Mouse (Mus musculus): ENCODE measurements around the gene Adam1a. TPM values are rescaled to one million over a fixed set of nuclear protein-coding genes. Genes with fewer than 3 reads are reported as not detected.

Gene Adam1a
- polyA plus RNA-seq (2015; fragmentation: Nextera tagmentation; extraction: Ambion mirVana) = 2.4 and 4.1 TPM in 2 replicates

DNA sequence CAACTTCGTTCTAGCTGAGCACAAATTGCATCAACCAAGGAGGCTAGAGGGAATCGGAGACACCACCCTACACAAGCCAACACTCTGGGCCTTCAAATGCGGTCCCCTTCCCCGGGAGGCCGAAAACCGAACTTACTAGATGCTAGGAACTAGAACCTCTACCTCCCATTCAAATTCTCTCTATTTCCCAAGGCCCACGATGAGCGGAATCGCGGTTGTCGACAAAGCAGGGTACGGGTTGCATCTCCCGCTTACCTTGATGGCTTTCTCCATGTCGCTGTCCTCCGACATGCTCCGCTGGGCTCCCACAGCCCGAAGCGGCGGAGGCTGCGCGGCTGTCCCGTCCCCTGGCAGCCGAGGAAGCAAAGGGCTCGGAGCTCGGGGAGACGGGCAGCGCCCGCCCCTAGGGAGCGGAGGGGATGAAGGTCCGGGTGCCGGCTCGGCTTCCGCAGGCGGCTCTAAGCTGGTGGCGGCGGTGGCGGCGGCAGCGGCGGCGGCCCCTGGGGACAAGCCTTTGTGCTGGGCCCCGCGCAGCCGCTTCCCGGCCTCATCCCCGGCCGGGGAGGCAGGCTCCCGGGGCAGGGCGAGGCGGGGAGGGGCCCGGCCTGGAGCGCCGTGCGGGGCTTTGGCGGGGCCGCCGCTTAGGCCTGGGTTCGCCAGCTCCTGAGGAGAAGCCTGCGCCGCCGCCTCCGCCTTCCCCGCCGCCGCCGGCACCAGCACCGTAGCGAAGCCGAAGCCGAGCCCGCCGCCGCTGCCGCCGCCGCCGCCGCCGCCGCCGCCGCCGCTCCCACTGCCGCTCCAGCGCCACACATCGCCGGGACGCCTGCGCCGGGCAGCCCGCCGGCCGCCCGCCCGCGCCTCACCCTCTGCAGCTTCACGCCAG lies at the start of gene Adam1a, which contains the start of gene Gm42878:
Gene Adam1a, minus strand, starts transcription at position 573 of the 883 bp plus-strand sequence.
Gene Gm42878, minus strand, starts transcription at position 573 of the 883 bp plus-strand sequence.
- ATAC-seq (ENCODE audit: low read depth) = peak; percentile 62
- WGBS = under 1% methylated on average over 58 of the region's 97 CpGs
- peaks cover 36% of the 10 kb centered on the region for H3K4me1 ChIP-seq (replicated peaks)

DNA sequence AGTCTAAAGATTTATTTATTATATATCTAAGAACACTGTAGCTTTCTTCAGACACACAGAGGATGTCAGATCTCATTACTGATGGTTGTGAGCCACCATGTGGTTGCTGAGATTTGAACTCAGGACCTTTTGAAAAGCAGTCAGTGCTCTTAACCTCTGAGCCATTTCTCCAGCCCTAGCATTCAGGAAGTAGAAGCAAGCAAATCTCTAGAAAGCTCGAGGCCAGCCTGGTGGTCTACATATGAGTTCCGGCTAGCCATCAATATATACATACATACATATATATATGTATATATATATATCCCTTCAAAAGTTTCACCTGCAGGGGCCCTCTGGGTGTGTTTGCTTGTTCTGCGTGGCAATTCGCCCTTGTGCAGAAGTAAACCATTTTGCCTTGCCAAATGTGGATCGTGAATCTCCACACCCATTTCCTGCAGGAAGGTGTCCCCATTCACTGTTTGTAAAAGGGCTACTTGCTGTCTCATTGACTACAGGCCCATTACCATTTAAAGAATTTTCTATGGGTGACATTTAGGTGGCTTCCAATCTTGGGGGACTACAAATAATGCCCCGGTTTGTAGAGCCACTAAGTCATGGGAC lies 49.5 kb upstream of the Adam1a start:
- H3K9me3 ChIP-seq = no peaks in the 10 kb centered on the region
- peak overlapping the region; percentile 97 for H3K4me2 ChIP-seq
- peak overlapping the region; percentile 85 for H3K27ac ChIP-seq (replicated peaks)
- 0 out of 2 replicates have a peak, but pooled peaks cover 4% of the 10 kb centered on the region for H3K27me3 ChIP-seq
- ATAC-seq (ENCODE audit: low read depth) = no peak
- H3K4me3 ChIP-seq = no peak overlapping the region
- peaks cover 32% of the 10 kb centered on the region for H3K4me1 ChIP-seq (replicated peaks)
- 83% methylated on average over 6 of the region's 6 CpGs for WGBS
- H3K36me3 ChIP-seq = no peaks in the 10 kb centered on the region
- no peak overlapping the region for H3K9ac ChIP-seq

More for the DNA sequence above, at the start of gene Adam1a, which contains the start of gene Gm42878:
- peak within 1 kb of the TSS; percentile 97 for H3K27ac ChIP-seq (replicated peaks)
- H3K27me3 ChIP-seq = no peaks in the 10 kb centered on the region
- H3K36me3 ChIP-seq = no peaks in the 10 kb centered on the region
- H3K9me3 ChIP-seq = no peaks in the 10 kb centered on the region
- H3K9ac ChIP-seq = peak within 1 kb of the TSS; percentile 93
- H3K4me2 ChIP-seq = peak within 1 kb of the TSS; percentile 79
- peak within 1 kb of the TSS; percentile 83 for H3K4me3 ChIP-seq

DNA sequence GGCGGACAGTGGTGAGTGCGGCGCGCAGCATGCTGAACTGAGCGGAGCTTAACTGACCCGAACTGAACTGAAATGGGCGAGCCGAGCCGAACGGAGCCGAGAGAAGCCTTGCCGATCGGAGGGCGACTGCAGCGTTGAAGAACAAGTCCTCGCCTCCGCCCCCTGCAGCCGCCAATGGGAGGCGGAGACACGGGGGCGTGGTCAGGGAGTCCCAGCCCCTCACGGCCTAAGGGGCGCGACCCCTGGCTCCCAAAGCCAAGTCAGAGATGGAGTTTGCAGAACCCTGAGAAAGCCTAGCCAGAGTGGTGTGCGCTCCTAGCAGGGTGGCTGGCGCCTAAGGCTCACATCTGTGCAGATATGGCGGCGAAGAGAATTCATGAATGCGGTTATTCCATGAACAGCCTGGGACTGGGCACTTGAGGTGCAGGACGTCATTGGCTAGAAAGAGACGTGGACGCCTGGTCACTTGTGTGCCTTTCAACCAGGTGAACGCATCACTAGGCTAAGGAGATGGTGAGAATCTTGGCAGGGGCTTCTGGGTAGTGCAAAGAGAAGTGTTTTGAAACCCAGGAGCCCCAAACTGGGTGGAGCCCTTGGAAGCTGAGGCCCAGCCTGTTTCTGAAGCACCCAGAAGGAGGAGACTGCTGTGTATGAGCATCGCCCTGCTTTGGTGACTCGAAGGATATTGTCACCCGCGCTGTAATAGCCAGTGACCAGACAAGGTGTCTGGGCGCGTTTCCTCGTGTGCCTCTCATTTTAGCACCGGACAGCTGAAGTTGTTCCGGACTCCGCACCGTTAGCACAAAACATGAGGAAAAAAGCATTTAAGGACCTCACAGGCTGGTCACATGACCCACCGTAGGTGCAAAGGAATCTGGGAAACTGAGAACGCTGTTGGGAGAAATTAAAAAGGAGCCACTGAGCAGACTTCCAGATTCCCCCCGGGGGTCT lies 48.4 kb upstream of the Adam1a start, which contains the start of gene Aldh2:
Gene Aldh2, minus strand, starts transcription at position 374 of the 951 bp plus-strand sequence.
- peak within 1 kb of the TSS; percentile 97 for H3K4me2 ChIP-seq
- WGBS = 3% methylated on average over 47 of the region's 47 CpGs
- ATAC-seq (ENCODE audit: low read depth) = peak; percentile 89
- H3K4me3 ChIP-seq = peak within 1 kb of the TSS; percentile 69
- no peaks in the 10 kb centered on the region for H3K36me3 ChIP-seq
- H3K4me1 ChIP-seq (replicated peaks) = peaks cover 32% of the 10 kb centered on the region
- no peaks in the 10 kb centered on the region for H3K9me3 ChIP-seq
- H3K9ac ChIP-seq = peak within 1 kb of the TSS; percentile 84
- H3K27me3 ChIP-seq = 0 out of 2 replicates have a peak, but pooled peaks cover 4% of the 10 kb centered on the region
- peak within 1 kb of the TSS; percentile 85 for H3K27ac ChIP-seq (replicated peaks)

DNA sequence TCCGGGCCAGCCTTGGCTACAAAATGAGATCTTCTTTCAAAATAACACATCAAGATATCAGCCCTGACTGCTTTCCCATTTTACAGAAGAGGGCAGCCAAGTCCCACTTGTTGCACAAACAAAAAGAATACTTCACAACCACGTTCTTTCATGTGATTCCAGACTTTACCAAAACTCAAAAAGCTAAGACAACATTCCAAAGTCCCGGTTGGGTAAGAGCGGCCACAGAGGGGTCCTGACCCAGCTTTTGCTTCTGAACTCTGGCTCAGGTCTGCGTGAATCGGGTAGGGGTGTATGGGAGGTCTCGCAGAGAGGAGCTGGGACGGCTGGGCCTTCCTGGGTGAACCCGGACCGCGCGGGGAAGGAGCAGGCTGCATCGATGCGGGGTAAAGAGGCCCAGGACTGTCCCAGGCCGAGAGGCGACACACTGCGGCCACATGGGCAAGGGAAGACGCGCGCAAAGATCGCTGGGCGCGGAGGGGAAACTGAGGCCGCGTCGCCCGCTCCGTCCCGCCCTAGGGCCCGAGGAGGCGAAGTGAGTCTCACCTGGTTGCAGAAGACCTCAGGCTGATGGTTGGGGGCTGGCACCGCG lies 47.6 kb upstream of the Adam1a start:
- peak overlapping the region; percentile 69 for H3K4me3 ChIP-seq
- H3K27ac ChIP-seq (replicated peaks) = no peak overlapping the region; the same call in 1 of the 2 replicates
- 4% methylated on average over 33 of the region's 33 CpGs for WGBS
- peaks cover 32% of the 10 kb centered on the region for H3K4me1 ChIP-seq (replicated peaks)
- H3K27me3 ChIP-seq = 0 out of 2 replicates have a peak, but pooled peaks cover 4% of the 10 kb centered on the region
- peak overlapping the region; percentile 97 for H3K4me2 ChIP-seq
- H3K9ac ChIP-seq = peak overlapping the region; percentile 84
- H3K36me3 ChIP-seq = no peaks in the 10 kb centered on the region
- peak; percentile 71; the same call in 1 of the 2 replicates for ATAC-seq (ENCODE audit: low read depth)
- H3K9me3 ChIP-seq = no peaks in the 10 kb centered on the region

DNA sequence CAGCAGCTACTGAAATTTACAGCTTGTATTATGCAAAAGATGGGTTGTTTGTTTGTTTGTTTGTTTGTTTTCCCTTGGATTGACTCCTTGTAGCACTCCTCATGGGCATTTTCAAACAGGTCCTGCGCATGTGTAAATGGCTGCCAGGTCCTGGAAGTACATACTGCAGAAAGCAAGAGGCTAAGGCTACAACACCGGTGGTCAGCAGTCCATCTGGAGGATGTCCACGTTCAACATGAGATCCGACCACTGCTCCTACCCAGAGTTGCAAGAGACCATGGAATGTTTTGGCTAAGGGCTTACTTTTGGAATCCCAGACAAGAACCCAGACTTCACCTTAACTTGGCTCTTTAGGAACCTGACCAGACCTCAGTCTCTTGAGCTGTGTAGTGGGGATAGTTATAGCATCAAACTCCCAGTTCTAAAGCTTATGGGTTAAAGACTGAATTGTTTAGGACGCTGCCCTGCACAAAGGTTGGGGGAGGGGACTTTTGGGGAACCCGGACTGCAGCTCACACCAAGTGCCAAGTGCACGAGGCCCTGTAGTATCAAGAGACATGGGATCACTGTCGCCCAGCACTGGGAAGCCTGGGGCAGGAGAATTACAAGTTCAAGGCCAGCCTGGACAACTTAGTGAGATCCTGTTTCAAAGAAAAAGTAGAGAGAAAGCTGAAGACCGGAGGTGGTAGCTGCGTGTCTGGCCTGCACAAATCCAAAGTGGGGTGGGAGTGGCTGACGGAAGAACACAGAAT lies 47.0 kb upstream of the Adam1a start:
- Histone ChIP-seq H3K4me3 (peak overlapping the region; percentile 69), H3K9ac (0 out of 2 replicates have a peak overlapping the region, but pooled peaks have one; percentile 84), H3K36me3 (no peaks in the 10 kb centered on the region)

DNA sequence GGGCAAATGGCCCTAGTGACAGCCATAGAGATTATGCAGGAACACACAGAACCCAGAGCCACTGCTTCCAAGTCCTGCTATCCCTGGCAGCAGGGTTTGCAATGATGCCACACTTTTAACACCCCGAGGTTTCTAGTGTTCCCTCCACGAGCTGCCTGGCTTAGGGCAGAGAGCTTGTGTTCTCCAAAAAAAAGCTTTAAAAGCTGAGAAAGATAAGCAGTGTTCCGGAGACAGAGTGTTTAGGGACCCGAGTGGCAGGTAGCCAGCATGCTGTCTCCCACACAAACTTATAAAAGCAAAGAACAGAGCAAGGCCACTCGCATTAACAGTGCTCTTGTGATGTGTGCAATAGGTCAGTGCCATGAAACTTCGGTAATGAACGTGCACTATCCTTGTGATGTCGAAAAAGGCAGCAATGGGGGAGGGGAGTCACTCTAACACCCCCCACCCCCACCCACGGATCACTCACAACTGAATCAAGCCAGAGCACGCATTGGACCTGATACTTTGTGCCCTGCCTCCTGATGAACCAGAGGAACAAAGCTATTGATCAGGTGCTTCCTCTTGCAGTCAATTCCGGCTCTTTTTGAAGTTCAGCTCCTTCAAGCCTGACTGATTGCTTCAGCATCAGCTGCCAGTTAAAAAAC lies 46.3 kb upstream of the Adam1a start:
- 0 out of 2 replicates have a peak, but pooled peaks cover 4% of the 10 kb centered on the region for H3K27me3 ChIP-seq
- no peaks in the 10 kb centered on the region for H3K36me3 ChIP-seq
- H3K27ac ChIP-seq (replicated peaks) = no peak overlapping the region
- peak overlapping the region; percentile 97 for H3K4me2 ChIP-seq
- WGBS = 84% methylated on average over 11 of the region's 11 CpGs
- ATAC-seq (ENCODE audit: low read depth) = no peak
- H3K4me1 ChIP-seq (replicated peaks) = peaks cover 32% of the 10 kb centered on the region
- H3K9me3 ChIP-seq = no peaks in the 10 kb centered on the region
- no peak overlapping the region for H3K9ac ChIP-seq
- H3K4me3 ChIP-seq = 0 out of 2 replicates have a peak overlapping the region, but pooled peaks have one; percentile 69

More for the DNA sequence above, 47.0 kb upstream of the Adam1a start:
- peak overlapping the region; percentile 97 for H3K4me2 ChIP-seq
- H3K4me1 ChIP-seq (replicated peaks) = peaks cover 32% of the 10 kb centered on the region
- H3K27ac ChIP-seq (replicated peaks) = no peak overlapping the region
- ATAC-seq (ENCODE audit: low read depth) = no peak
- no peaks in the 10 kb centered on the region for H3K9me3 ChIP-seq
- 65% methylated on average over 11 of the region's 11 CpGs for WGBS
- H3K27me3 ChIP-seq = 0 out of 2 replicates have a peak, but pooled peaks cover 4% of the 10 kb centered on the region

DNA sequence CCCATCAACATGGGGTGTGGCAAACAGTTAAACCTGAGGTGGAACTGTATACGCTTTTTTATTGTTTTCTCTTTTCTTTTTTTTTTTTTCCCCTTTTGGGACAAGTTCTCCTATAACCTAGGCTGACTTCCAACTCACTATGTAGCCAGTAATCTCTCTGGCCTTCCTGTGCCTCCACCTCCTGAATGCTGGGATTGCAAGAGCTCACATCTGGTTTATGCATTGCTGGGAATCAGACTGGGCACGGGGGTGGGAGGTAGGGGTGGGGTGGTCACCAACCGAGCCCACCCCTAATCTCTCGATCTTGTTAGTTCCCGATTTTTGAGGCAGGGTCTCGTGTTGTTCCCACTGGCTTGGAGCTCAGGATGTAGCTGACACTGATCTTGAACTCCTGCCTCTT lies 44.6 kb upstream of the Adam1a start:
- H3K4me2 ChIP-seq = no peak overlapping the region
- ATAC-seq (ENCODE audit: low read depth) = no peak
- WGBS = 89% methylated on average over 6 of the region's 6 CpGs

DNA sequence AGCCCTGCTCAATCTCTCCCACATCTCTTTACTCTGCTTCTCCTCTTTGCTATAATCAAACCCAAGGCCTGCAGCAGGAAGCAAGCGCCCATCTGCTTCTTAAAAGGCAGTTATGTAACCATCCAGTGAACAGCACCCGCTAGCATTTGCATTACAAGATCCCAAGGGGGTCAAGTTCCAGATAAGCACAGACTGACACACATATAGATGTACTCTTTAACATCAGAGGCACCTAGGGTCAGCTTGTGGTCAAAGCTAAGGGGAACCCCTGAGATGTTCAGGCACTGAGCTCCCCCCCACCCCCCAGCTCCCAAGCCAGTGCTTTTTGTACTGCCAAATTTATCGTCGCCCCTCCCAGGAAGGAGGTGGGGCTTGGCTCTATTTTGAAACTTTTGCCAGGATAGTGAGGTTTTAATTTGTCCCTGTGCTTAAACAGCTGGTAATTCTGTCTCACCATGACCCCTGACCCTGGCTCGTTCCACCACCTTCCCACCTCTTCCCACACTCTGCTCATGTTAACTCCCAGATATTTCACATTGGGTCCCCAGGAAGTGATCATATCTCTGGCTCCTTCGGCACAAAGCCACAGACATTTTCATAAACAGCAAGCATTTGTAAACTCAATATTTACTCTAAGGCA lies 41.2 kb upstream of the Adam1a start:
- H3K9ac ChIP-seq = no peak overlapping the region
- H3K27me3 ChIP-seq = no peaks in the 10 kb centered on the region
- no peaks in the 10 kb centered on the region for H3K9me3 ChIP-seq
- H3K27ac ChIP-seq (replicated peaks) = no peak overlapping the region
- 72% methylated on average over 6 of the region's 6 CpGs for WGBS
- H3K36me3 ChIP-seq = no peaks in the 10 kb centered on the region
- no peak overlapping the region for H3K4me2 ChIP-seq
- ATAC-seq (ENCODE audit: low read depth) = no peak
- no peak overlapping the region for H3K4me3 ChIP-seq
- H3K4me1 ChIP-seq (replicated peaks) = peaks cover 6% of the 10 kb centered on the region; the same call in 1 of the 2 replicates

More for the DNA sequence above, 44.6 kb upstream of the Adam1a start:
- no peaks in the 10 kb centered on the region for H3K27me3 ChIP-seq
- H3K9me3 ChIP-seq = no peaks in the 10 kb centered on the region
- no peak overlapping the region for H3K27ac ChIP-seq (replicated peaks)
- no peak overlapping the region for H3K4me3 ChIP-seq
- H3K36me3 ChIP-seq = no peaks in the 10 kb centered on the region
- no peak overlapping the region for H3K9ac ChIP-seq
- peaks cover 32% of the 10 kb centered on the region for H3K4me1 ChIP-seq (replicated peaks)

DNA sequence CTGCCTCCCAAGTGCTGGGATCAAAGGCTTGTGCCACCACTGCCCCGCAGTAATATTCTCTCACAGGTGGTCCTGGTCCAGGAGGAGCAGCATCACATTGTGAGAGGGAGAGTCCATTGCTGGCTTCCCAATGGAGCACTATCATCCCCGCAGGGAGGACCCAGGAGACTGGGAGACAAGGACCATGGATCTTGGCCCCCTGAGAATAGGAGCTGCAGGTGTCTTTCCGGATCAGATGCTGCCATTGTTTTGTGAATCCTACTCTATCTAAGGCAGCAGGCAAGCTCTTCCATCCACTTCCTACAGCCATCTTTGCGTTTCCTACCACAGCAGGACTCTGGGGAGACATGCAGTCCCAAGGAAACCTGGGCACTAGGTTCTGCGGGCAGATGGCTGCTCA lies 40.4 kb upstream of the Adam1a start:
- ATAC-seq (ENCODE audit: low read depth) = no peak
- H3K4me2 ChIP-seq = no peak overlapping the region
- H3K27me3 ChIP-seq = no peaks in the 10 kb centered on the region
- H3K9ac ChIP-seq = no peak overlapping the region
- 0 out of 2 replicates have a peak, but pooled peaks cover under 1% of the 10 kb centered on the region for H3K36me3 ChIP-seq
- no peak overlapping the region for H3K4me3 ChIP-seq
- H3K9me3 ChIP-seq = no peaks in the 10 kb centered on the region
- 74% methylated on average over 5 of the region's 5 CpGs for WGBS
- H3K4me1 ChIP-seq (replicated peaks) = peaks cover 6% of the 10 kb centered on the region; the same call in 1 of the 2 replicates
- H3K27ac ChIP-seq (replicated peaks) = no peak overlapping the region

Data from neural tube, embryonic 13.5 days (tissue).